Mouse (Mus musculus): ENCODE measurements at regions not wholly inside any gene's neighbourhood (a gene's known extent, or its start where the extent isn't known, plus 50 kb on each side); places are given as distances from the start of the nearest gene placed in this dataset.

GRCm38 (mm10) chr7:124880771-124881170, 563.7 kb upstream of the Kdm8 start:
- TF ChIP-seq CTCF (IDR thresholded peaks at IDR 0.05; ENCODE audit: extremely low read depth, insufficient read length, insufficient replicate concordance, low read depth, low read length) (no peak), POLR2A (IDR thresholded peaks at IDR 0.05; ENCODE audit: low read depth, low read length) (no peak)
